Mouse (Mus musculus): ENCODE measurements around the gene Fam198b.
A peak's percentile ranks its signal among the peaks of the same experiment; 100 is the strongest.

Gene Fam198b

GRCm38 (mm10) chr3:79884305-79884704, at the start of gene Fam198b:
Gene Fam198b (plus strand): TSS chr3:79884533.
- no peak for DNase-seq

- no peak for DNase-seq
Observed at GRCm38 (mm10) chr3:79838751-79839150, 45.6 kb upstream of the Fam198b start.

GRCm38 (mm10) chr3:79841475-79841874, 42.9 kb upstream of the Fam198b start:
- no peak for DNase-seq

GRCm38 (mm10) chr3:79842165-79842564, 42.2 kb upstream of the Fam198b start:
- DNase-seq: peak; percentile 68

- peak; percentile 74 for DNase-seq
Observed at GRCm38 (mm10) chr3:79842616-79843016, 41.7 kb upstream of the Fam198b start.

- no peak for DNase-seq
Observed at GRCm38 (mm10) chr3:79843999-79844398, 40.3 kb upstream of the Fam198b start.

GRCm38 (mm10) chr3:79846633-79847032, 37.7 kb upstream of the Fam198b start:
- no peak for DNase-seq

GRCm38 (mm10) chr3:79848841-79849240, 35.5 kb upstream of the Fam198b start:
- DNase-seq: no peak

- DNase-seq: no peak
Observed at GRCm38 (mm10) chr3:79849621-79850020, 34.7 kb upstream of the Fam198b start.

GRCm38 (mm10) chr3:79850656-79851055, 33.7 kb upstream of the Fam198b start:
- no peak for DNase-seq

GRCm38 (mm10) chr3:79852108-79852507, 32.2 kb upstream of the Fam198b start:
- no peak for DNase-seq

GRCm38 (mm10) chr3:79852654-79853166, 31.6 kb upstream of the Fam198b start, which contains the start of gene Tmem144:
Gene Tmem144 (minus strand): TSS chr3:79852773.
- DNase-seq: peak; percentile 30

- DNase-seq: no peak
Observed at GRCm38 (mm10) chr3:79857780-79858179, 26.6 kb upstream of the Fam198b start.

GRCm38 (mm10) chr3:79858221-79858620, 26.1 kb upstream of the Fam198b start:
- no peak for DNase-seq

- DNase-seq: no peak
Observed at GRCm38 (mm10) chr3:79864824-79865223, 19.5 kb upstream of the Fam198b start.

GRCm38 (mm10) chr3:79866089-79866488, 18.2 kb upstream of the Fam198b start:
- no peak for DNase-seq

GRCm38 (mm10) chr3:79866526-79866925, 17.8 kb upstream of the Fam198b start:
- no peak for DNase-seq

- DNase-seq: no peak
Observed at GRCm38 (mm10) chr3:79867121-79867709, 17.1 kb upstream of the Fam198b start.

GRCm38 (mm10) chr3:79875471-79875870, 8.9 kb upstream of the Fam198b start:
- no peak for DNase-seq

GRCm38 (mm10) chr3:79878350-79878749, 6.0 kb upstream of the Fam198b start:
- no peak for DNase-seq

- DNase-seq: no peak
Observed at GRCm38 (mm10) chr3:79879246-79879645, 5.1 kb upstream of the Fam198b start.

GRCm38 (mm10) chr3:79881645-79882044, 2.7 kb upstream of the Fam198b start:
- DNase-seq: peak; percentile 7

GRCm38 (mm10) chr3:79883092-79883491, 1.2 kb upstream of the Fam198b start:
- peak; percentile 83 for DNase-seq

- DNase-seq: peak; percentile 85
Observed at GRCm38 (mm10) chr3:79884761-79885189, 442 bp downstream of the Fam198b start.
